ENCODE assay signal across 8 mouse cellular contexts in the genomic region with DNA sequence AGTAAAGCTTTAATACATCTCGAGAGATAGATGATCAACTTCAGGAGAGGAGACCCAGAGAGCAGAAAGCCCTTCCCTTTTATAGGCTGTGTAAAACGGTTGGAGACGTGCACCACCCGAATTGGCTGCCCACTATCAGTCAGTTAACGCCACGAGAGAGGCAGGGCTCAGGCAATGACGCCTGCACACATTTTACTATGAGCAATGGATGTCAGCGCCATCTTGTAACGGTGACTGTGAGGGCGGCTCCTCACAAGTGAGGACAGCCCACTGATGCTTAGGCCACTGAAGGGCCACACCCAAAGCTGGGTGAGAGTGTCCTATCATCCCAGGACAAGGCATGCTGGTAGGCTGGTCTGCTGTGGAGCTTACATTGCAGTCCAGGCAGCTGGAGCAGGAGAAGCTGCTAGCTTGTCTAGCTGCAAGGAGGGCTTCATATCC. TPM values are rescaled to one million over a fixed set of nuclear protein-coding genes. Genes with fewer than 3 reads are reported as not detected.
DNase-seq lines count a peak whose midpoint lies in the region; ATAC-seq lines count a peak whose summit lies in the region.

No protein-coding gene starts in this region.

- no peak overlapping the region for H3K27ac ChIP-seq in hindbrain, embryonic 11.5 days (ENCODE audit: low read depth, low read length)
- no peak overlapping the region for H3K27ac ChIP-seq in hindbrain, embryonic 12.5 days
- H3K27ac ChIP-seq in neural tube, embryonic 12.5 days = no peak overlapping the region
- H3K27ac ChIP-seq in liver, embryonic 12.5 days = 0 out of 2 replicates have a peak overlapping the region, but pooled peaks have one; percentile 14

- no peaks in the 10 kb centered on the region for H3K9me3 ChIP-seq in hindbrain, embryonic 11.5 days (ENCODE audit: control insufficient read depth, low read length)
- H3K9me3 ChIP-seq in hindbrain, embryonic 12.5 days (replicated peaks) = 0 out of 2 replicates have a peak, but pooled peaks cover 3% of the 10 kb centered on the region
- no peaks in the 10 kb centered on the region for H3K9me3 ChIP-seq in neural tube, embryonic 12.5 days
- H3K9me3 ChIP-seq in liver, embryonic 12.5 days (replicated peaks) = 0 out of 2 replicates have a peak, but pooled peaks cover 4% of the 10 kb centered on the region

- 83% methylated on average over 10 of the region's 10 CpGs for WGBS in hindbrain, embryonic 11.5 days
- WGBS in hindbrain, embryonic 12.5 days = 76% methylated on average over 10 of the region's 10 CpGs
- WGBS in neural tube, embryonic 12.5 days = 44% methylated on average over 10 of the region's 10 CpGs
- WGBS in liver, embryonic 12.5 days (ENCODE audit: insufficient replicate concordance) = 43% methylated on average over 10 of the region's 10 CpGs

- H3K36me3 ChIP-seq in hindbrain, embryonic 11.5 days (ENCODE audit: control insufficient read depth, insufficient read depth, low read length) = no peaks in the 10 kb centered on the region
- H3K36me3 ChIP-seq in hindbrain, embryonic 12.5 days = no peaks in the 10 kb centered on the region
- no peaks in the 10 kb centered on the region for H3K36me3 ChIP-seq in neural tube, embryonic 12.5 days
- H3K36me3 ChIP-seq in liver, embryonic 12.5 days = no peaks in the 10 kb centered on the region

- DNase-seq in hindbrain, embryonic 11.5 days (ENCODE audit: low spot score) = no peak
- DNase-seq in neural tube, embryonic 10.5 days (ENCODE audit: extremely low spot score, low spot score) = no peak
- DNase-seq in cerebellum, adult 9-11 months = no peak
- DNase-seq in adrenal gland, postnatal 14 days = no peak

- peaks cover 7% of the 10 kb centered on the region; the same call in 1 of the 2 replicates for H3K4me1 ChIP-seq in hindbrain, embryonic 11.5 days (replicated peaks; ENCODE audit: control insufficient read depth, insufficient read depth, low read length)
- H3K4me1 ChIP-seq in hindbrain, embryonic 12.5 days = peaks cover 20% of the 10 kb centered on the region
- peaks cover 22% of the 10 kb centered on the region for H3K4me1 ChIP-seq in neural tube, embryonic 12.5 days
- H3K4me1 ChIP-seq in liver, embryonic 12.5 days = peaks cover 13% of the 10 kb centered on the region

- H3K9ac ChIP-seq in hindbrain, embryonic 11.5 days (ENCODE audit: low read depth, low read length) = no peak overlapping the region
- H3K9ac ChIP-seq in hindbrain, embryonic 12.5 days = no peak overlapping the region
- H3K9ac ChIP-seq in neural tube, embryonic 12.5 days = no peak overlapping the region
- no peak overlapping the region for H3K9ac ChIP-seq in liver, embryonic 12.5 days

- 0 out of 2 replicates have a peak, but pooled peaks have one; percentile 5 for ATAC-seq in hindbrain, embryonic 11.5 days (ENCODE audit: low FRiP score)
- ATAC-seq in hindbrain, embryonic 12.5 days (ENCODE audit: low FRiP score) = no peak
- no peak for ATAC-seq in neural tube, embryonic 12.5 days (ENCODE audit: low FRiP score, low read depth)
- ATAC-seq in liver, embryonic 12.5 days = peak; percentile 65
- ATAC-seq in cerebellum, adult (ENCODE audit: insufficient number of reproducible peaks, low FRiP score, low TSS enrichment) = no peak

- no peak overlapping the region for H3K4me2 ChIP-seq in hindbrain, embryonic 11.5 days (replicated peaks; ENCODE audit: low read depth, low read length)
- H3K4me2 ChIP-seq in hindbrain, embryonic 12.5 days (replicated peaks) = no peak overlapping the region
- H3K4me2 ChIP-seq in neural tube, embryonic 12.5 days (replicated peaks) = 0 out of 2 replicates have a peak overlapping the region, but pooled peaks have one; percentile 33
- peak overlapping the region; percentile 53; the same call in 1 of the 2 replicates for H3K4me2 ChIP-seq in liver, embryonic 12.5 days

- no peak overlapping the region for H3K4me3 ChIP-seq in hindbrain, embryonic 11.5 days (ENCODE audit: low read depth, low read length)
- no peak overlapping the region for H3K4me3 ChIP-seq in hindbrain, embryonic 12.5 days
- H3K4me3 ChIP-seq in neural tube, embryonic 12.5 days = no peak overlapping the region
- no peak overlapping the region for H3K4me3 ChIP-seq in liver, embryonic 12.5 days

- H3K27me3 ChIP-seq in hindbrain, embryonic 11.5 days (ENCODE audit: control insufficient read depth, insufficient read depth, low read length) = peaks cover 3% of the 10 kb centered on the region; the same call in 1 of the 2 replicates
- peaks cover 40% of the 10 kb centered on the region for H3K27me3 ChIP-seq in hindbrain, embryonic 12.5 days
- H3K27me3 ChIP-seq in neural tube, embryonic 12.5 days (replicated peaks) = peaks cover 24% of the 10 kb centered on the region
- H3K27me3 ChIP-seq in liver, embryonic 12.5 days (replicated peaks) = peaks cover 27% of the 10 kb centered on the region

RNA-seq across cellular contexts. Expression of gene Clybl, which starts 41.5 kb away (rescaled TPM):
- 24.1 and 30.6 TPM in 2 replicates for polyA plus RNA-seq in hindbrain, embryonic 11.5 days (2014; fragmentation: Nextera tagmentation; extraction: Ambion mirVana)
- 16.5 and 20.3 TPM in 2 replicates for polyA plus RNA-seq in hindbrain, embryonic 12.5 days (2016; fragmentation: Nextera tagmentation; extraction: Ambion mirVana)
- 10.5 and 12.6 TPM in 2 replicates for polyA plus RNA-seq in neural tube, embryonic 12.5 days (2016; fragmentation: Nextera tagmentation; extraction: Ambion mirVana)
- 29.3 and 30.0 TPM in 2 replicates for polyA plus RNA-seq in liver, embryonic 12.5 days (2016; fragmentation: Nextera tagmentation; extraction: Ambion mirVana)
- total RNA-seq in adrenal gland, postnatal 14 days (2021) = 104 and 111 TPM in 2 replicates

Comparison
In these comparisons a context has a peak if more than half of its experiments do, and no peak if none do; other contexts are left out.
1. ATAC-seq: peak in hindbrain, embryonic 11.5 days (single experiment) and liver, embryonic 12.5 days (single experiment); none in hindbrain, embryonic 12.5 days (single experiment), neural tube, embryonic 12.5 days (single experiment) and cerebellum, adult (single experiment).
2. H3K4me2 ChIP-seq: peak in neural tube, embryonic 12.5 days (single experiment) and liver, embryonic 12.5 days (single experiment); none in hindbrain, embryonic 11.5 days (single experiment) and hindbrain, embryonic 12.5 days (single experiment).